Mouse (Mus musculus) embryonic facial prominence, embryonic 15.5 days (tissue): ENCODE measurements around the gene Ehmt1. TPM values are rescaled to one million over a fixed set of nuclear protein-coding genes. Genes with fewer than 3 reads are reported as not detected.

ENCODE experiments used
- ATAC-seq: fragments of 200-750 bp; cut with Nextera tagmentation; 2 replicates; pipeline ENCODE4 v1.8.0; 2017; ENCODE audit warnings: low read depth, moderate TSS enrichment; ENCODE audit not compliant: insufficient number of reproducible peaks, low FRiP score, low TSS enrichment
- H3K27ac ChIP-seq: fragments of 300-500 bp; sonication (generic); replicated peaks from 2 replicates; pipeline ENCODE4 v1.5.1; 2015; ENCODE audit warnings: mild to moderate bottlenecking, inconsistent platforms
- H3K27me3 ChIP-seq: fragments of 300-500 bp; sonication (generic); 2 replicates; pipeline ENCODE4 v1.6.1; 2015; ENCODE audit warnings: inconsistent platforms
- H3K36me3 ChIP-seq: fragments of 300-500 bp; sonication (generic); 2 replicates; pipeline ENCODE4 v1.6.1; 2015; ENCODE audit warnings: mild to moderate bottlenecking, inconsistent platforms
- H3K4me1 ChIP-seq: fragments of 300-500 bp; sonication (generic); 2 replicates; pipeline ENCODE4 v1.6.1; 2015; ENCODE audit warnings: inconsistent platforms
- H3K4me2 ChIP-seq: fragments of 300-500 bp; sonication (generic); replicated peaks from 2 replicates; pipeline ENCODE4 v1.6.1; 2015; ENCODE audit warnings: mild to moderate bottlenecking, inconsistent platforms
- H3K4me3 ChIP-seq: fragments of 300-500 bp; sonication (generic); replicated peaks from 2 replicates; pipeline ENCODE4 v1.5.1; 2015; ENCODE audit warnings: mild to moderate bottlenecking, inconsistent platforms
- H3K9ac ChIP-seq: fragments of 300-500 bp; sonication (generic); 2 replicates; pipeline ENCODE4 v1.6.1; 2015; ENCODE audit warnings: inconsistent platforms
- H3K9me3 ChIP-seq: fragments of 300-500 bp; sonication (generic); replicated peaks from 2 replicates; pipeline ENCODE4 v1.6.1; 2016; ENCODE audit warnings: inconsistent platforms
- whole genome bisulfite sequencing: fragments of 180-500 bp; shearing (Covaris S2); methylation state at CpG from one replicate; pipeline ENCODE4 v1.1.7; 2015; 5-methylcytosine and 5-hydroxymethylcytosine counted together
- polyA plus RNA-seq: library from polyadenylated mRNA; unstranded; fragments of >200 nt; fragmentation: Nextera tagmentation; extraction: Ambion mirVana; gene quantifications from 2 replicates; pipeline ENCODE4 v1.2.1, GENCODE M21; 2015

Ehmt1 gene
- polyA plus RNA-seq, 1 experiment from 2014 or later: 85.2 TPM

DNA sequence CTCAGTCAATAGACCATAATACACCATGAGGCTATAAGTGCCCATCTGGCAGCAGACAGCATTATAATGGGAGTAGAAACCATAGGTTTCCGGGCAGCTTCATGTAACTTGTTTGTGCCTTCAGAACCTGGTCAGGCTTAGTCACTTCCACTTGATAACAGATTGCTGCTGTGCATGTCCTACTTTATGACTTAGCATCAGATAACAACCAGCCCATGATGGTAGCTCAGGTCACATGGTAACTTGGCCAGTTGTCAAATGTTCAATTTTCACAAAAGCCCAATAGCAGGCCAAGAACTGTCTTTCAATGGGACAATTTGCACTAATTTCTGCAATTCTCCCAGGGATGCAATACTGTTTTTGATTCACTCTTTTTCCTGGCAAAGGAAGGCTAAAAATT is 48.5 kb downstream of the Ehmt1 start:
- H3K9ac ChIP-seq: no peak overlapping the region
- H3K4me2 ChIP-seq: no peak overlapping the region
- no peaks in the 10 kb centered on the region for H3K4me1 ChIP-seq
- no peaks in the 10 kb centered on the region for H3K27me3 ChIP-seq
- WGBS: 97% methylated on average over 1 of the region's 1 CpGs
- no peak for ATAC-seq
- no peak overlapping the region for H3K27ac ChIP-seq
- H3K4me3 ChIP-seq: no peak overlapping the region
- H3K9me3 ChIP-seq: no peaks in the 10 kb centered on the region
- peaks cover 52% of the 10 kb centered on the region for H3K36me3 ChIP-seq

DNA sequence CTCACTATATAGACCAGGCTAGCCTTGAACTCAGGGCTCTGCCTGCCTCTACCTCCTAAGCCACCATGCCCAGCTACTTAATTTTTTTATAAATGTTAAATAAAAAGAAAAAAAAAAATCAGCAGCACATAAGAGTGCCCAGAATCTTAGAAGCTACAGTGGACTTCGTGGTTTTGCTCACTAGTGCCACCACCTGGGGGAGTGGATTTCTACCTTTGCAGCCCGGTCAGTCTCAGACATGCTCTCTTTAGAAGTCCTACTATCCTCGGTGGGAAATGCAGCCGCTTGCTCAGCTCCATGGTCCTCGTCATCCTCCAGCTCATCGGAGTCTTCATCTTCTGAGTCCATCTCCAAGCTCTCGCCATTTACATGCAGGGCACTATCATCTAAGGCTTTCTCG is 56.4 kb downstream of the Ehmt1 start:
- 86% methylated on average over 8 of the region's 8 CpGs for WGBS
- Histone ChIP-seq H3K9ac (no peak overlapping the region), H3K36me3 (peaks cover 52% of the 10 kb centered on the region), H3K27me3 (no peaks in the 10 kb centered on the region), H3K27ac (no peak overlapping the region), H3K4me1 (no peaks in the 10 kb centered on the region), H3K9me3 (no peaks in the 10 kb centered on the region), H3K4me3 (no peak overlapping the region), H3K4me2 (no peak overlapping the region)
- no peak for ATAC-seq

DNA sequence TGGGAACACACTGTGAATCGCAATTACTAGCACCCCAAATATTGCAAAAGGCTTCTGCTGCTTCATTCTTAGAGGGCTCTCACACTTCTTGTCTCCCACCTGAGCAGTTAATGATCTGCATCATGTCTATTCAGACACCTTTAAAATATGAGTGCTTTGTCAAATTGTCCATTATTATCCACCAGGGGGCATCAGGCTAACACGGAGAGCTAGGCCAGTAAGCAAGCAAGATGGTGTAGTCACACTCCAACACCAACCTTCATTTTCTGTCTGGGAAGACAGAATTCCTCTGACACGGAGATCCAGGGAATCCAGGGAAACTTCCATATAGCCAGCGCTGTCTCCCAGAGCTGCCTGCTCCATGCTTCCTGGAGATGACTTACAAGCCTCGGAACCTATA is 67.0 kb downstream of the Ehmt1 start:
- 72% methylated on average over 5 of the region's 5 CpGs for WGBS
- peaks cover 56% of the 10 kb centered on the region for H3K36me3 ChIP-seq
- H3K27me3 ChIP-seq: no peaks in the 10 kb centered on the region
- H3K4me3 ChIP-seq: no peak overlapping the region
- no peak overlapping the region for H3K4me2 ChIP-seq
- H3K9ac ChIP-seq: no peak overlapping the region
- ATAC-seq: no peak
- no peaks in the 10 kb centered on the region for H3K4me1 ChIP-seq
- H3K9me3 ChIP-seq: no peaks in the 10 kb centered on the region
- H3K27ac ChIP-seq: no peak overlapping the region

DNA sequence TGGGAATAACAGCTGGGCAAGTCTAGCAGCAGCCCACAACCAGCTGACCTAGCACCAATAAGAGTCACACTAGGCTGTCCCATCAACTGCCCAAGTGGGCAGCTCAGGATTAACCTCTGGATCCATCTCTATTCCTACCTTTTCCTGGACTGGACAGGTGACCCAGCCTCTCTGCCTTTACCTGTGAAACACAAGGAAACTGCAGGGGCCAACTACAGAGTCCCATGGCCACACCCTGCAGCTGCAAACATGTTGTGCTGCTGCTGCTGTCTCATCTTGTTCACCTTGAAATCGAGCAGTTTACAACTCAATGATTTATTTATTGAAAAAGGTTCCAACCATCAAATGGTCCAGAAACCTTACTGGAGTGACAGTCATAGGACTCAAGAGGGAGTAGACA is 72.9 kb downstream of the Ehmt1 start:
- Histone ChIP-seq H3K36me3 (peaks cover 62% of the 10 kb centered on the region), H3K27ac (no peak overlapping the region), H3K4me1 (no peaks in the 10 kb centered on the region), H3K27me3 (no peaks in the 10 kb centered on the region), H3K9me3 (no peaks in the 10 kb centered on the region), H3K4me3 (no peak overlapping the region), H3K4me2 (no peak overlapping the region), H3K9ac (no peak overlapping the region)
- no peak for ATAC-seq
- WGBS: 78% methylated on average over 1 of the region's 1 CpGs

DNA sequence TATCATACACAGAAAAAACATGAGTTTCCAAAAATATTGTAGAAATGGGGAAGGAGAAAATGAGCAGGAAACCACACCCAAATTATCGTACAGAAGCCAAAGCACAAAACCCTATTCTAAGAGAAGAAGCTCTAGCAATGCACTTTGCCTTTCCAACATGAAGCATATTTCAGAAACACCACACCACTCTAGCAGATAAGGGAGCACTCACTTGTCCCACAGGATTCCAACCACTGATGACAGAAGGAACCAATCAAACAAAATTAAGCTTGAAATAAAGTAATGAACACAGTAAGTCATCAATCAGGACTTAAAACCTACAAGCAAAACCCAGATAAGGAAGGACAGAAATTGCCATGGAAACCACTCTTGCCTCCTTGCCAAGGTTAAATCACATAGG is 74.2 kb downstream of the Ehmt1 start:
- Histone ChIP-seq H3K9me3 (no peaks in the 10 kb centered on the region), H3K36me3 (peaks cover 60% of the 10 kb centered on the region), H3K4me3 (no peak overlapping the region), H3K4me2 (no peak overlapping the region), H3K9ac (no peak overlapping the region), H3K27ac (no peak overlapping the region), H3K27me3 (no peaks in the 10 kb centered on the region), H3K4me1 (no peaks in the 10 kb centered on the region)
- WGBS: 70% methylated on average over 1 of the region's 1 CpGs
- ATAC-seq: no peak

DNA sequence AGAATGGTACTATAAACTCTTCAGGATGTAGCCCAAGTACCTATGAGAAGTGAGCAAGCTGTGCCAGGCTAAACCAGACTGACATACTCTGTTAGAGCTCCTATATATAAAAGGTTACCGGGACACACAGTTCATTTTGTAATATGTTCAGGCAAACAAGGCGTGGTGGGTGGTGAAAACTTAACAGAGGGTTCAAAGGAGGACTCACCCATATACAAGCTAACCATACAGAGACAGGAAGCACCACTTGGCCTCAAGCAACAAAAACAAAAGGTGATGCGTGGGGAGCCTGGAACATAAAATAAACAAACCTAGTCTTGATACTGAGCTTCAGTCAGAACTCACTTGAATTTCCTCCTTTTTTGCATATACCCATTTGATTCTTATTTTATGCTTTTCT is 88.8 kb downstream of the Ehmt1 start:
- ATAC-seq: no peak
- WGBS: 67% methylated on average over 3 of the region's 3 CpGs
- no peaks in the 10 kb centered on the region for H3K4me1 ChIP-seq
- no peak overlapping the region for H3K27ac ChIP-seq
- H3K9me3 ChIP-seq: no peaks in the 10 kb centered on the region
- no peak overlapping the region for H3K9ac ChIP-seq
- H3K4me2 ChIP-seq: no peak overlapping the region
- H3K4me3 ChIP-seq: no peak overlapping the region
- H3K27me3 ChIP-seq: no peaks in the 10 kb centered on the region
- H3K36me3 ChIP-seq: peaks cover 49% of the 10 kb centered on the region

DNA sequence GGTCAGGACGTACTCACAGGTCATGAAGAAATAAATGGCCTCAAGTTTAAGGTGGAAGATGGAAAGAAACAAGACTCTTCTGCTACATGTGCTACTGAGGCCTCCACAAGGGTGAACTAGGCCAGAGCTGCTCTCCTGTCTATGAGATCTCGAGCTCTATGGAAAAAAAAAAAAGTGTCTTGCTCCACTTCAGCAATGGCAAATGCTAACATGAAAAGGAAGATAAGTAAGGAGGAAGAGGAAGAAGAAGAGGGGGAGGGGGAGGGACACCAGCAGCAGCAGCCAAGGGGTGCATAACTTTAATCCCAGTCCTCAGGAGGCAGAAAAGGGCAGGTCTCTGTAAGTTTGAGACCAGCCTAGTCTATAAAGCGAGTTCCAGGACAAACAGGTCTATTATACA is 109.7 kb downstream of the Ehmt1 start:
- no peak overlapping the region for H3K27ac ChIP-seq
- WGBS: 85% methylated on average over 3 of the region's 3 CpGs
- H3K4me1 ChIP-seq: no peaks in the 10 kb centered on the region
- no peak overlapping the region for H3K9ac ChIP-seq
- no peak for ATAC-seq
- H3K4me2 ChIP-seq: no peak overlapping the region
- H3K27me3 ChIP-seq: no peaks in the 10 kb centered on the region
- no peak overlapping the region for H3K4me3 ChIP-seq
- H3K36me3 ChIP-seq: peaks cover 88% of the 10 kb centered on the region
- H3K9me3 ChIP-seq: no peaks in the 10 kb centered on the region

DNA sequence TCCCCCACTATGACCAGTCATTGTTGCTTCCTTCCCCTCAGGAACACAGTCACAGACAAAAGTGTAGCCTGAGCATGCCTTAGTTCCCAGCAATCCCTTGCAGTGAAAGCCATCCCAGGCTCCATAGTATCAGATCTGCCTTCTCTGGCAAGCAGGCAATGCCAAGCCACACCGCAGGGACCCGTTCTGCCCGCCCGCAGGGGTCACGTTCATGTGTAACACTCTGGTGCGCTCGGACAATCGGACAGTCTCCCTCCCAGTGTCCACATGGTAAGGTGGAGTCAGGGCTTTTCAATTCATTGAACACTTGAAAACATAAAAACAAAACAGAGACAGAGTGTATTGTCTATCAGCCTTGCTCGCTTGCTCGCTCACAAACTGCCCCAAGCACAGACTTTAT is 111.7 kb downstream of the Ehmt1 start:
- no peak overlapping the region for H3K4me2 ChIP-seq
- WGBS: 95% methylated on average over 10 of the region's 10 CpGs
- no peaks in the 10 kb centered on the region for H3K4me1 ChIP-seq
- no peaks in the 10 kb centered on the region for H3K27me3 ChIP-seq
- H3K4me3 ChIP-seq: no peak overlapping the region
- no peaks in the 10 kb centered on the region for H3K9me3 ChIP-seq
- no peak overlapping the region for H3K27ac ChIP-seq
- H3K9ac ChIP-seq: no peak overlapping the region
- peaks cover 92% of the 10 kb centered on the region for H3K36me3 ChIP-seq
- ATAC-seq: no peak

DNA sequence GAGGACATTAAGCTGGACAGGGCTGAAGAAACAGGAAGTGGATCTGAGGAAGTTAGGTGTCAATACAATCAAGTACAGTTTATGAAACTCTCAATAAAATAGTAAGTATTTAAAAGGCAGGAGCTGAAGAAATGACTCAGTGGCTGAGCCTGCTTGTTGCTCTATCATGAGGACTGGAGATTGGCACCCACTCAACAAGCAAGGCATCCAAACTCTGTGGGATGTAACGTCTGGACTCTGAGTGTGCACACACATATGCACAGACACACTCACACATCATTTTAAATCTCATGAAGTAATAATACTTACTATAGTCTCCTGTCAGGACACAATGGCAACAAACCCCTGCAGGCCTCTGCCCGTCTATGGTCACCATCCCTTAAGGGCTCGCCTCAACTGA is 112.4 kb downstream of the Ehmt1 start:
- WGBS: 89% methylated on average over 3 of the region's 3 CpGs
- Histone ChIP-seq H3K9ac (no peak overlapping the region), H3K36me3 (peaks cover 91% of the 10 kb centered on the region), H3K4me2 (no peak overlapping the region), H3K4me1 (no peaks in the 10 kb centered on the region), H3K9me3 (no peaks in the 10 kb centered on the region), H3K27ac (no peak overlapping the region), H3K27me3 (no peaks in the 10 kb centered on the region), H3K4me3 (no peak overlapping the region)
- no peak for ATAC-seq

DNA sequence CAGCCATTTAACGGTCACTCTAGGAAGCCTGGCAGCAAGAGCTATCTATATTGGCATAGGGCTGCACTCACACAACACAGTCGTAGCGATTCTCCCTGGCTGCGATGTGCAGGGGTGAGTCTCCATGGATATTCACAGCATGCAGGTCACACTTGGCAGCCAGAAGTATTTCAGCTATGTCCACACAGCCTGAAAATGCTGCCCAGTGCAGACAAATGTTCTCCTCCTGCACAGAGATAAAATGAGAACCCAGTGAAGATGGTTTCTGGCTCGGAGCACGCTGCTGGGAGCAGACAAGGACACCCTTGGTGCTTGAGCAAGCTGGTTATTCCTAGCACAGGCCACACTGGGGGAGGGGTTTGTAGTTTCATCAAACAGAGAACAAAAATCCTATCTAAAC is 113.3 kb downstream of the Ehmt1 start:
- Histone ChIP-seq H3K4me2 (no peak overlapping the region), H3K4me1 (no peaks in the 10 kb centered on the region), H3K9ac (no peak overlapping the region), H3K27me3 (no peaks in the 10 kb centered on the region), H3K4me3 (no peak overlapping the region), H3K9me3 (no peaks in the 10 kb centered on the region), H3K36me3 (peaks cover 95% of the 10 kb centered on the region), H3K27ac (no peak overlapping the region)
- no peak for ATAC-seq
- 94% methylated on average over 6 of the region's 6 CpGs for WGBS

DNA sequence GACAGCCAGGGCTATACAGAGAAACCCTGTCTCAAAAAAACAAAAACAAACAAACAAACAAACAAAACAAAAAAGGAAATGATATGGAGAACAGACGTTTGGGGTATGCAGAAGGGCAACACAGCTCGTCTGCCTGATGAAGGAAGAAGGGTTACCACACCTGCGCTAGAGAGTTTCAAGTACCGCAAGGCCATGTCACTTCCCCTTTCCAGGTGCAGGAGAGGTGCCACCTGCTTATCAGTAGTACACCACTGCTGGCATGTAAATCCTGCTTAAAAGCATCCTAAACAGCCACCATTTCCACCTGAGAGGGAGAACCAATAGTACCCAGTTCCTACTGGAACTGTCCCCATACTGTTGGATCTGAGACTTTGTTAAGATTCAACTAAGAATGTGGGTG is 113.8 kb downstream of the Ehmt1 start:
- no peak overlapping the region for H3K9ac ChIP-seq
- no peak overlapping the region for H3K27ac ChIP-seq
- no peaks in the 10 kb centered on the region for H3K9me3 ChIP-seq
- WGBS: 90% methylated on average over 4 of the region's 4 CpGs
- no peaks in the 10 kb centered on the region for H3K4me1 ChIP-seq
- no peaks in the 10 kb centered on the region for H3K27me3 ChIP-seq
- no peak for ATAC-seq
- peaks cover 95% of the 10 kb centered on the region for H3K36me3 ChIP-seq
- H3K4me3 ChIP-seq: no peak overlapping the region
- H3K4me2 ChIP-seq: no peak overlapping the region

DNA sequence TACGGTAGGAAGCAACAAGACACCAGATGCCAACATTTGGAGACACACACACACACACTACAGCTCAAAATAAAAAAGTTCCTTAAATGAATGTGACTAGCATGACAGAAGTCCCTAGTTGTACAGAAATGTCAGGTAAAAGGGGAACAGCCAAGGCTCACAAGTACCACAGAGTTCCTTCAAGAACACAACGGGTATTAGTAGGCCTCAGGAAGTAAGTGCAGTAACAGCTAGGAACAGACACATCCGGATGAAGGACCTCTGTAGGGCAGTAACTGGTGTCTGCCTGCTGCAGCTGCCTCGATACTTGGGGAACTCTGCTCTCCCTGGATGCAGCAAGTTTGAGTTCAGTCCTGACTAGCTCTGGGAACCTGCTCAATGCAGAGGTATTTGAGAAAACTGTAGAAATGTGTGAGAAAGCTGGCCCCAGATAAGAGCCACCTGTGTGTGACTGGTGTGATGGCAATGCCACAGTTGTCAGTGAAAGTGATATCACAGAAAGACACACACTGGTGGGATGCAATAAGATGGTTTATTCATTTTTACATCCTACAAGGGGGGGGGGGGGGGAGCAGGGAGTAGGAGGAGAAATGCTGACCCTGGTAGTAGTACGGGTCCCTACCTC is 122.5 kb downstream of the Ehmt1 start:
- 87% methylated on average over 5 of the region's 5 CpGs for WGBS
- H3K36me3 ChIP-seq: peaks cover 78% of the 10 kb centered on the region
- no peak overlapping the region for H3K4me2 ChIP-seq
- no peaks in the 10 kb centered on the region for H3K27me3 ChIP-seq
- H3K9ac ChIP-seq: no peak overlapping the region
- H3K9me3 ChIP-seq: no peaks in the 10 kb centered on the region
- H3K27ac ChIP-seq: no peak overlapping the region
- H3K4me1 ChIP-seq: no peaks in the 10 kb centered on the region
- H3K4me3 ChIP-seq: no peak overlapping the region
- no peak for ATAC-seq
